10 mouse cellular contexts compared by ENCODE assay signal in genomic region chr8:127603062-127603461, GRCm38 (mm10).
A peak's percentile ranks its signal among the peaks of the same experiment; 100 is the strongest.
DNase-seq lines count a peak whose midpoint lies in the region; ATAC-seq and TF ChIP-seq lines count a peak whose summit lies in the region.
"Had no signal": no experiment of that assay in that cellular context is flagged by ENCODE, and none has a peak within 500 bp of the region (broad histone marks: within the 10 kb centered on the region; RNA-seq: fewer than 3 reads in every experiment).

No protein-coding gene starts in this region.

- H3K4me3 ChIP-seq in lung, adult 2 months (replicated peaks; ENCODE audit: extremely low read depth, low read depth, low read length) = no peak overlapping the region
- H3K4me3 ChIP-seq in midbrain, embryonic 14.5 days (replicated peaks; ENCODE audit: low read depth, low read length) = no peak overlapping the region
- H3K4me3 ChIP-seq: limb, embryonic 12.5 days had no signal

- no peak for TF ChIP-seq CTCF in lung, adult 2 months (IDR thresholded peaks at IDR 0.05; ENCODE audit: insufficient read depth, low read length)

- H3K27ac ChIP-seq in midbrain, embryonic 14.5 days (replicated peaks; ENCODE audit: low read depth, low read length) = no peak overlapping the region
- H3K27ac ChIP-seq: limb, embryonic 12.5 days had no signal

- H3K4me2 ChIP-seq in midbrain, embryonic 14.5 days (ENCODE audit: low read length) = no peak overlapping the region
- H3K4me2 ChIP-seq: limb, embryonic 12.5 days had no signal

- H3K4me1 ChIP-seq in lung, adult 2 months (ENCODE audit: control insufficient read depth, insufficient read depth, low read length) = no peaks in the 10 kb centered on the region
- H3K4me1 ChIP-seq in midbrain, embryonic 14.5 days (ENCODE audit: control insufficient read depth, insufficient read depth, low read length) = 0 out of 2 replicates have a peak, but pooled peaks cover 1% of the 10 kb centered on the region
- H3K4me1 ChIP-seq: limb, embryonic 12.5 days had no signal

- 88% methylated on average over 15 of the region's 15 CpGs for WGBS in lung, adult 2 months
- 97% methylated on average over 15 of the region's 15 CpGs for WGBS in midbrain, embryonic 14.5 days

- intact Hi-C loops in heart, postnatal 14 days (cut with DNase I) = no loop called here

- DNase-seq in adrenal gland, adult 2 months = peak; percentile 40
- no peak for DNase-seq in adrenal gland, postnatal 4 days (ENCODE audit: low spot score in 2 of 2)
- DNase-seq in lung, postnatal 14 days = peak; percentile 23
- DNase-seq in lung, adult 2 months = no peak
- peak; percentile 71 to 78 for DNase-seq in cerebellum, postnatal 25 days
- DNase-seq in heart, postnatal 14 days = peak; percentile 43 to 47
- no peak for DNase-seq in neural tube, embryonic 10.5 days (ENCODE audit: extremely low spot score, low spot score)
- DNase-seq in midbrain, embryonic 14.5 days = no peak

- H3K9ac ChIP-seq in midbrain, embryonic 14.5 days (replicated peaks; ENCODE audit: low read length) = no peak overlapping the region
- H3K9ac ChIP-seq: limb, embryonic 12.5 days had no signal

- TF ChIP-seq POLR2A in lung, adult 2 months (IDR thresholded peaks at IDR 0.05; ENCODE audit: borderline replicate concordance, extremely low read depth, low read depth, low read length) = no peak

- no peak for ATAC-seq in midbrain, embryonic 14.5 days (ENCODE audit: low FRiP score, low TSS enrichment)
- ATAC-seq: intestine, embryonic 16.5 days had no signal

- no peaks in the 10 kb centered on the region for H3K9me3 ChIP-seq in midbrain, embryonic 14.5 days (ENCODE audit: control insufficient read depth, low read length)
- H3K9me3 ChIP-seq: limb, embryonic 12.5 days had no signal

- no peaks in the 10 kb centered on the region for H3K36me3 ChIP-seq in midbrain, embryonic 14.5 days (ENCODE audit: control insufficient read depth, insufficient read depth, low read length)

- H3K27me3 ChIP-seq in midbrain, embryonic 14.5 days (ENCODE audit: control insufficient read depth, insufficient read depth, low read length) = no peaks in the 10 kb centered on the region
- H3K27me3 ChIP-seq: limb, embryonic 12.5 days had no signal

Comparison
In these comparisons a context has a peak if more than half of its experiments do, and no peak if none do; other contexts are left out.
1. DNase-seq: peak in adrenal gland, adult 2 months (single experiment), lung, postnatal 14 days (single experiment), cerebellum, postnatal 25 days (2 of 2) and heart, postnatal 14 days (2 of 2); none in adrenal gland, postnatal 4 days (0 of 2), lung, adult 2 months (single experiment), neural tube, embryonic 10.5 days (single experiment) and midbrain, embryonic 14.5 days (single experiment).